Mouse (Mus musculus) mouse embryonic stem cell (cell line): ENCODE measurements around the gene Cuedc2.

Experiments used
- in situ Hi-C, 2 experiments: fragments of 300-500 bp; cut with MboI; formaldehyde crosslinking; loops; 1 replicate in 1 of 2; 3 replicates in 1 of 2; pipeline ENCODE4 v1.14.3; 2019 to 2020; ENCODE audit warnings: low sequenced_read_pairs in 2 of 2, low pct_unique_long_range_greater_than_20kb in 1 of 2, mixed read lengths in 1 of 2; ENCODE audit not compliant: unreplicated experiment in 1 of 2

Cuedc2 gene

DNA sequence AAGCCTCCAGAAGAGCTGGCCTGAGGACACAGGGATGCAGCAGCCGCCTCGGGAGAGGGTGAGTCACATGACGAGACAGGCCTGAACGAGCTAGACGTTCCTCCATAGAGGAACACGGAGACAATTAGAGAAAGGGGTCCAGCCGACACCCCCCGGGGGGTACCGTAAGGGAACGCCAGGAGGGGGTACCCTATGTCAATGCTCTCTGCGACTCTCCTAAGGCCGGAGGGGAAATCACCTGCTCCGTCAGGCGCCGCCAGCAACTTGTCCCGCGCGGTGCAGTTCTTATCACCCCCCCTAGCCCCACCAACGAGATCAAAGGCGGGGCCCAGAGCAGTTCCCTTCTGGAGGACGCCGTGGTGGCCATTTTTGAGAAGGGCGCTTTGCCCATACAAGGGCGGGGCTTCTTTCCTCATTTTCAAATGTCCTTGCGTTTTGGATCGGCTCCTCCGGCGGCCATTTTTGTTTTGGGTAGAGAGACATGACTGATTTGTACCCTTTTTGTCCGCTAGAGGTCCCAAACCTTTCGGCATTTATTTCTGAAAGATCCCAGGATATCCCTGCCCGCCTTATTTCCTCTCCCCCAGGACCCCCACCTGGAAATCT, at the start of gene Cuedc2:
Cuedc2 (minus strand) TSS at position 372 of the 606 bp plus-strand sequence.
- in situ Hi-C loops: no loop called here

DNA sequence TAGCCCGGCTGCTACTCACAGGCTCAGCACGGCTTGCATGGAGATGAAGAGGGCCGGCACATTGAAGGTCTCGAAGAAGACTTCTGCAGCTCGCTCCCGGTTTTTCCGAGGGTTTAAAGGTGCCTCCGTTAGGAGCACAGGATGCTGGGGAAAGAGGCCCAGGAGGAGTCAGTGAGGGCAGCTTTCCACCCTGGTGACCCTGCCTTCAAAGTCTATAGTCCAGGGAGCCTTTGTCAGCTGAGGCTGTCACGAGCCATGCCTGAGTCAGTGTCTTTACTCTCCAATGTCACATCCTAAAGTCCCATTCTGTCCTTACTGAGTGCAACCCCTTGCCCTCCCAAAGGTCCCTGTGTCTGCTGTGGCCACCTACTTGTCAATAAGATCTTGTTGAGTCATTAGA, 43.8 kb upstream of the Cuedc2 start:
- in situ Hi-C loops: no loop called here

DNA sequence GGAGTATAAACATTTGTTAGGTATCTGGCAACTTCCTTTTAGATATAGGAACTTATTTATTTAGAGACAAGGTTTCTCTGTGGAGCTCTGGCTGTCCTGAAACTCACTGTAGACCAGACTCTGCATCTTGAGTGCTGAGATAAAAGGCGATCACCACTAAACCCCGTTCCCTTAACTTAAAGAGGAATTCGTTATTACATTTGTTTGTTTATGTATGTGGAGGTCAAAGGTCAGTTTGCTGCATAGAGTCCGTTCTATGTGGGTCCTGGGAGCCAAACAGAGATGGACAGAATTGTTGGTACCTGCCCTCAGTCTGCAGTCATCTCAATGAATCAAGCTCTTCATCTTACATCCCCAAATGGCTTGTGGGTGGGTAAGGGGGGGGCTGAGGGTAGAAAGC, 37.4 kb upstream of the Cuedc2 start:
- in situ Hi-C loops: no loop called here

DNA sequence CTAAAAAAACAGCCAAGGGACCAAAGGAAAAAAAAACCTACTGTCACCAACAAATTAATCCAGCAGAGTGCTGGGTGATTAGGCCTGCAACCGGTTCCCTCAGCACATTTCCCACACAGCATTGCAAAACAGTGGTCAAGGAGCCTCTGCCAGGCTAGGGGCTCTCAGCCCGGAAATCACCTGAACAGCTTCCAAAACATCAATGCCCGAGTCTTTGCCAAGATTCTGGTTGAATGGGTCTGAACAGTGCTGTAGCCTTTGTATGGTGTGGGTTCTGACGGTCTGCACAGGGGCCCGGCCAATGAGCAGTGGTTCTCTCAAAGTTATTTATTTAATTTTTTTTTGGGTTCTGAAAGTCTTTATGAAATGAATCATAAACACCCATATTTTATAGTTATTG, 37.0 kb upstream of the Cuedc2 start:
- in situ Hi-C loops: no loop called here

DNA sequence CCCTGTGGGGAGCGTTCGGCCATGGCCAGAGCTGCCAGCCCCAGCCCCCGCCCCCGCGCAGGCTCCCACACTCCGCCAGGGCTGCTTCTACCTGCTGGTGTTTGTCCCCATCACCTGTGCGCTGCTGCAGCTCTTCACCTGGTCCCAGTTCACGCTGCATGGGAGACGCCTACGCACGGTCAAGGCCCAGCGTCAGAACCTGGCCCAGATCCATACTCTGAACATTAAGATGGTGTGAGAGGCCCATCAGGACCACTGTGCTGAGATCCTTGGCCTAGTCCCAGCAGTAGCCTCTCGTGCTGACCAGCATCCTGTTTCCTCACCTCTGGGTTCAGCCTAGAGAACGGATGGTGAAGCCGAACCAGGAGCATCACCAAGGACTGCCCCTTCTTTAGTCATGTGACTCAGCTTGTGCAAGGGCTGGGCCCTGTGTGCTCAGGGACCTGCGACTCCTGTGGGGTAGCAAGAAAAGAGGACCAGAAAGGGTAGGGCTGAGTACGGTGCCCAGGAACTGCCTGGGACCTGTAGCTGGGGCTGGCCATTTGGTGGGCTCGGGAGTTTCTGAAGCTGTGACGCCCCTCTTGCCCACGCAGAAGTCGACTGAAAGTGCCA, 36.1 kb upstream of the Cuedc2 start:
- in situ Hi-C loops: no loop called here

DNA sequence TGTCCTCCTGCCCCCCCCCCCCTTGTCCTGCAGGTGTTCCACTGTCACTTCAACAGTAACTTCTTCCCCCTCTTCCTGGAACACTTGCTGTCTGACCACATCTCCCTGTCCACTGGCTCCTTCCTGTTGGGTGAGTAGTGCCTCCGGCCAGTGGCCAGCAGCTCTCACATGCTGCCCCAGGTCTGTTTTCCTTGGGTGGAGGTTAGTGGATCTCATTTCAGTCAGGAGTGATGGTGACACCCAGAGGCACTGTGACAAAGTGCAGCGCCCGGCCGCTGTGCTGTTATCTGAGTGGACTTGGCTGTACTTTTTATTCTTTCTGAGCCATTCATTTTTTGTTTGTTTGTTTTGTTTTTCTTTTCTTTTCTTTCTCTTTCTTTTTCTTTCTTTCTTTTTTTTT, 30.7 kb upstream of the Cuedc2 start:
- in situ Hi-C loops: no loop called here

DNA sequence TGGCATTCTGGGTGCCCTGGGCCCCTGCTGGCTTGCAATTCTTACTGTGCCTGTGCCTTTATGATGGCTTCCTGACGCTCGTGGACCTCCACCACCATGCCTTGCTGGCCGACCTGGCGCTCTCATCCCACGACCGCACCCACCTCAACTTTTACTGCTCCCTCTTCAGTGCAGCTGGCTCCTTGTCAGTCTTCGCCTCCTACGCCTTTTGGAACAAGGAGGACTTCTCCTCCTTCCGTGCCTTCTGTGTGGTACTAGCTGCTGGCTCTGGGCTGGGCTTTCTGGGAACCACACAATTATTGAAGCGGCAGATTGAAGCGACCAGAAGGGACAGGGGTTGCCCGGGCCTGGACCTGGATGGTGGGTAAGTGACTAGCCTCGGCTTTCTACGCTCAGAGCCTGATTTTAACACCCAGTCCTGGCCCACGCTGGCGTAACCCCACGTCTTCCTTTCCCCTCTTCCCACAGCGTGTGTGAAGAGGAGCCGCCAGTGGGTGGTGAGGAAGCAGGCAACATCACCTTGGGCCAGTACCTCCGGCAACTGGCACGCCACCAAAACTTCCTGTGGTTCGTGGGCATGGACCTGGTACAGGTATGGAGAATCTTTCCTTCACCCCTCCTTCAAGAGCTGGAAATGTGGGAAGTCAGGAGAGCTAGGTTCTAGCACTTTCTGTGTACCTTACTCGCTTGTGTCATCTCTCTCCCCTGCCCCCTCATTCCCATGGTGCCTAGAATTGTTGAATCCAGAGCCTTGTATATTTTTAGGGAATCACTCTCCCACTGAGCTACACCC, 29.5 kb upstream of the Cuedc2 start:
- in situ Hi-C loops: no loop called here

DNA sequence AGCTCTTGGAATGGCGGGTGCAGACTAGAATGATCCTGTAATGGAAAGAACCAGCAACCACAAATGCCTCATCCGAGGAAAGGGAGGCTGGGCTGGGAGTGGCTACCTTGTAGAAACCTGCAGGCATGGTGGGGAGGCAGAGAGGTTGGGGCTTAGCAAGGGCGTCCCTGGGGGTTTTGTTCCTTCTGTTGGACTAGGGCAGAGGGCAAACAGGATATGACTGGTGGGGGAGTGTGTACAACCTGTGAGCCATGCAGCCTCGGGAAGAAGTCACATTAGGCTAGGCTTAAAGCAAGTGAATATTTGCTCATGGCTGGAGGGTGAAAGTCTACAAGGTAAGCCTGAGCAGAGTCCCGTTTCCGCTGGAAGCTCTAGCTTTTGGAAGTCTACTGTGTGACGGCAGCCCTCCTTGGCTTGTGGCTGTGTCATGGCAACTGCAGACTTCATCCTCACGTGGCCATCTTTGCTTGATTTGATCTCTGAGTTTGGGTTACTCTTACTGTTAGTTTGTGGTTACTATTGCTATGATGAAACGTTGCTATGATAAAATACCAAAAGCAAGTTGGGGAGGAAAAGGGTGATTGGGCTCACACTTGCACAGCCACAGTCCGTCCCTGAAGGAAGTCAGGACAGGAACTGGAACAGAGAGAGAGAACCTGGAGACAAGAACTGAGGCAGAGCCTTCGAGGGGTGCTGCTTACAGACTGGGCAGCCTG, 24.9 kb upstream of the Cuedc2 start:
- in situ Hi-C loops: no loop called here

DNA sequence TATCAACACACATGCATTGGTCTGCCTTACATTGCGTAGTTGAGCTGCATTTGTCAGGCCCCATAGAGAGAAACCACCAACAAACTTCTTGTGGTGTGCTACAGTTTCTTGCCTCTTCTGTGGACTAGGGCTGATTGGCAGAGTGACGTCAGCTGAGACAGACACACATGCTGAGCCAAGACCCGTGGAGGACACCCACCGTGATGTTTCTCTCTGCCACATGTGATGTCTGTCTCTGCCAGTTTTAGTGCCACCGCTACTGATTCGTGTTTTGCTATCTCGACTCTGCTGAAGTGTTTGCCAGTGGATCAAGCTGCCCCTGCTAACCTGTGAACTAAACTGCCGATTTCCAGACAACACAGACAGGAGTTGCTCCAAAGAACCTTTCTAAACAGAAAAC, 23.6 kb upstream of the Cuedc2 start:
- in situ Hi-C loops: no loop called here

DNA sequence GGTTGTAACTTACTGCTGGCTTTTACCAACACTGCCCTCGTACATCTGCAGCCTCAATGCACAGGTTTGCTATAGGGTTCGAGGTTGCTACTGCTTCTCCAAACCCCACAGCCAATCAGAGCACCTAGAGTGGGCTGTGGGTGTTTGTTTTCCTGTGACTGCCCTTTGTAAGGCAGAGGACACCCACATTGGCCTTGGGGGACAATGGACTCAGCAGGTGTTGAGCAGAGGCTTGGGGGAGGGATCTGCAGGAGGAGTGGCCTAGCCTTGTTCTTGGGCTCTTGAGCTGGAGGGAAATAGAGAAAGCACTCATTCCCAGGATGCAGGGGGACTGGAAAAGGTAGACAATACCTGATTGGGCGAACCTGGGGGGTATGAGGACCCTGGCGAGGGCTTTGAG, 19.9 kb upstream of the Cuedc2 start:
- in situ Hi-C loops: no loop called here

DNA sequence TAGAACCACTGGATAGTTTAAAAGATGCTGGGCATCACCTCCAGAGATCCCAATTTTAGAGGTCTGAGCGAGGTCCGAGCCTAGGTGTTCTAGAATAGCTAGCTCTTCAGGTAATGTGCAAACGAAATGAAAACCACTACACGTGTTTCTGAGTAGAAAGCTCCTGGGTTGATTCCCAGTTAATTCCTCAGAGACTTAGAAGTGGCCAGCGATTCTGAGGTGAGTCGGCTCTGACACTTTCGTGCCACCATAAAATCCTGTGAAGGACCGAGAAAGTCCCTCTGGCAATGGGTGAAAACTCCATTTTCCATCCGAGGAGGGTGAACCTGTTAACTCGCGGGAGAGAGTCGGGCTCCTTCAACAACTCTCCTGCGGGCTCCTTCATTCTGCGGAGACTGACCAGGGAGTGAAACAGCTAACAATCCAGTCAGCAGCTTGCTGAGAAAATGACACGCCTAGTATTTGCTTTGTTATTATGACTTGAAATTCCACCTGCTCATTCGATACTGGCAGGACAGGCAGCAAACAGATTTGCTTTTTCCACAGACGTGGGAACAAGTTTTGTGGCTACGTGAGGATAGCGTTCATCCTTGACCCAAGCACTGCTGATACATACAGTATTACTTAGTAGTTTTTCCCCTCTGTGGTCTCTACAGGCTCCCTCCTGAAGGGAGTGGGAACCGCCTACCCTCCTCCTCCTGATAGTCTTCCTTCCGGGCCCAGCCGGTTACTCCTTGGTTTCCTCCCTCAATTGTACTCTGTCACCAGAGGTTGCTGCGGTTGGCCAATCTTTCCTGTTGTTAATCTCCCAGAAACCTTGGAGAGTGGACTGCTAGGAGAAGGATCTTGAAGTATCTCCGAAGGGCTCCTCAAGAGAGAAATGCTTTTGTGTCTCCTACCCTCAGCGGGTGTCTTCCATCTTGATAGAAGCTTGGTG, 19.1 kb upstream of the Cuedc2 start:
- in situ Hi-C loops: no loop called here

DNA sequence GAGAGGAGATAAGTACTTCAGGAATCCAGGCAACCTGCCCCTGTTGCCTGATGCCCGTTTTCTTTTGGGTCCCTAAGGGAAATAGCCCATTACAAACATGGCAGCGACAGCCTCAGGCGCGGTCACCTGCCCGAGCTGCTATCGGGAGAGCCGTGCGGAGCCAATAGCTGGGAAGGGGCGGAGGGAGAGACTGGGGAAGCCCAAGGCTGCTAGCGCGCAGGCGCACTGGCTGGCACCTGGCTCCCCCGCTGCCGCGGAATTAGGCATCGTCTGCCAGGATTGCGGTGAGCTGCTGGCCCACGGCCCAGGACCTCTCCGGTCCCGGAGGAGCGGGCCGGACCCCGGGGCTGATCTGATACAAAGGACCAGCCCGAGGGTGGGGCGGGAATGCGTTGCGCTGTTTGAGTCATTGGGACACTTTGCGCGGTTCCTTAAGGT, 18.2 kb upstream of the Cuedc2 start:
- in situ Hi-C loops: no loop called here

DNA sequence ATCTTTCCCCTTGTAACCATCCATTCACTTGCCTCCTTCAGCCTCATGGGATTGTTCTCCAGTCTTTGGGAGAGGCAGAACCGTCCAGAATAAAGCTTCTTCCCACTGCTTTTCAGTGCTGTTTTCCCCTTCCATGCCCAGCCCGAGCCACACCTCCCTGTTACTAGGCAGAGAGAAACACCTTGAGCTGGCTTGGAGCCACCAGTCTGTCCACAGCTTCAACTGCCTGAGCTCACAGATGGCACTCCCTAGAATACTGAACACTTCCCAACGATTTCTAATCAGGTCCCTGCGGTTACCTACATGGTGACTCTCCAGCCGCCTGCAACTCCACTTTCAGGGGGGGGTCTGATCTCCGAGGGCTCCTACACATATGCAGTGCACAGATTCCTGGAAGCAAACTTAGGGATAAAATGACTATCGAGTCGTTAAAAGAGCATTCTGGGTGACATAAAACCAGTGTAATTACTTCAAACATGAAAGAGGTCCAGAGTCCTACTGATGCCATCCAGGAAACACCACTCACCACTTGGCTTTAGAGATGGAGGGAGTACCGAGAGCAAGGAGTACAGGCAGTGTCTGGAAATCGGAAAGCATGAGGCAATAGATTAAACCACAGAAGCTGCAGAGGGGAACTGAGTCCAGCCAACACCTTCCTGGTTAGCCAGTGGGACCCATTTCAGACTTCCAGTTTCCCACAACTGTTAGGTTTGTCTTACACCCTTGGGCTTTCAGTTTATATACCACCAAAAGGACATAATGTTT, 11.8 kb upstream of the Cuedc2 start, which contains the start of gene 2310034G01Rik:
2310034G01Rik (minus strand) TSS at position 135 of the 765 bp plus-strand sequence.
- in situ Hi-C loops: no loop called here

DNA sequence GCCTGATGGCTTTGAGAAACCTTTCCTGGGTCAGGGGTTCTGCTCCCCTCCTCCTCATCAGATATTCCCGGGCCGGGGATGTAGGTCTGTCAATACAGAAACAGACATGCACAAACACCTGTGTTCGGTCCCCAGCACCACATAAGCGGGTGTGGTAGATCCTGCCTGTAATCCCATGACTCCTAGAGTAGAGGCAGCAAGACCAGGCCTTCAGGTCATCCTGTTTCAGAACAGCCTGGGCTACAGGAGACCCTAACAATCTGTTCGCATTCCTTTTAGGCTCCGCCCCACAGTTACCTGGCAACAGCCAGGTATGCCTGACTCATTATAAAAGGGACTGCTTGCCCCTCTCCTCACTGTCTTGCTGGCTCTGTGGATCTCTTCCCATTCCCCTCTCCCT, 11.0 kb upstream of the Cuedc2 start:
- in situ Hi-C loops: no loop called here

DNA sequence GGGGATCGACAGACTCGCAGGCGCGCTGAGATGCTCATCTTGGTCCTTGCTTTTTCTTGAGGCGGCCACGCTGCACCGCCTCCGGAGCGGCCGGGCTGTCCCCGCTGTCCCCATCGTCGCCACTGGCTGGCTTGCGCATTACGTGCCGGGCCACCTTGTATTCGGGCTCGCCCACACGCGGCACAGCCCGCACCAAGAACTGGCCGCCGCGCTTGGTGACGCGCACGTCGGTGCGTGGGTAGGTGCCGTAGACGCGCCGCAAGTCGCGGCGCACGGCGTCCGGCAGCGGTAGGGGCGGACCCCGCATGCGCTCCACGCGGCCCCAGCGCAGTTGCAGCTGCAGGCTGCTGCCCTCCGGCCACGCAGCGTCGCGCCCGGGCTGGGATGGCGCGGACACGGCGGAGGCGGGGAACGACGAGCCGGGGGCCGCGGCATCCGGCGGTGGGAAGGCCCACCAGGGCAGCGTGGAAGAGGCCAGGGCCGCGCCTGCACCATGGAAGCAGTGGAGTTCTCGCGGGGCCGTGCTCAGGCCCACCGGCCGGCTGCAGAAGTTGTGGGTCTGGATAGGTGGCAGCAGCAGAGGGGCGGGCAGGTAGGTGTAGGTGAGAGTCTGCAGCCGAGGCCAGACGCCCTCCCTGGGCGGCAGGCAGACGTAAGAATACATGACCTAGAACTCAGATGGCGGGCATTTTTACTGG, 10.4 kb upstream of the Cuedc2 start:
- in situ Hi-C loops: no loop called here

DNA sequence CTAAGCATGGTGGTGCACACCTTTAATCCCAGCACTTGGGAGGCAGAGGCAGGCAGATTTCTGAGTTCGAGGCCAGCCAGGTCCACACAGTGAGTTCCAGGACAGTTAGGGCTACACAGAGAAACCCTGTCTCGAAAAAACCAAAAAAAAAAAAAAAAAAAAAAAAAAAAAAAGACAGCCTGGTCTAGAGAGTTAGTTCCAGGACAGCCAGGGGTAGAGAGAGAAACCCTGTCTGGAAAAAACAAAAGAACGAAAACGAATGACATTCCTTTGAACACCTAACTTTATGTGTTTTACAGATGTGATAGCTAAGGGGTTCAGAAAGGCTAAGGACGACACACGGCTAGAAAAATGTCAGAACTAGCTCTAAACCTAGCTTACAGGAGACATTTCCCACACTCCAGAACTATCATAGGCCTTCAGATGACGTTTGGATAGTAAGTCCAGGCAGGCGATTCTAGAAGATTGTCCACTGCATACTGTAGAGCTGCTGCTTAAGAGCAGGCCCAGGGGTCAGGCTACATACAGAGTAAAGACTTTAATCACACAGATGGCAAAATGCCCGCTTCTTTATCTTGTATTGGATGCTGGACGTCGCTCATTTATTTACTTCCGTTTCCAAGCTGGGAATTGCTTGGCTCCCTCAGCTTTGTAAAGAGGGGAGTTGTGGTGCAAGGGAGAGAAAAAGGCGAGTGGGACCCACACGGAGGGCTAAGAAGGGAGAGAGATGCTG, 9.6 kb upstream of the Cuedc2 start:
- in situ Hi-C loops: no loop called here
